Mouse (Mus musculus): ENCODE measurements around the gene Dll4. TPM values are rescaled to one million over a fixed set of nuclear protein-coding genes. Genes with fewer than 3 reads are reported as not detected.

The Dll4 gene
- total RNA-seq, 2 experiments from 2014 or later = 2.3 to 2.4 TPM

GRCm38 (mm10) chr2:119312380-119312958, 13.1 kb upstream of the Dll4 start:
- intact Hi-C loops (cut with DNase I) = no loop called here
- no peak for DNase-seq (ENCODE audit: extremely low spot score in 1 of 2, low spot score in 2 of 2)
- no peak for TF ChIP-seq CTCF (IDR thresholded peaks at IDR 0.05)
- Histone ChIP-seq H3K4me3 (no peak overlapping the region), H3K27ac (no peak overlapping the region)

GRCm38 (mm10) chr2:119313780-119314479, 11.7 kb upstream of the Dll4 start:
- no peak overlapping the region for H3K27ac ChIP-seq
- no peak for DNase-seq (ENCODE audit: extremely low spot score in 1 of 2, low spot score in 2 of 2)
- TF ChIP-seq CTCF (IDR thresholded peaks at IDR 0.05) = no peak
- intact Hi-C loops (cut with DNase I) = no loop called here
- H3K4me3 ChIP-seq = no peak overlapping the region

- no peak overlapping the region for H3K27ac ChIP-seq
- no peak for TF ChIP-seq CTCF (IDR thresholded peaks at IDR 0.05)
- intact Hi-C loops (cut with DNase I) = no loop called here
- no peak overlapping the region for H3K4me3 ChIP-seq
- DNase-seq (ENCODE audit: extremely low spot score in 1 of 2, low spot score in 2 of 2) = no peak
Measured at GRCm38 (mm10) chr2:119314742-119315310, 10.8 kb upstream of the Dll4 start.

DNA sequence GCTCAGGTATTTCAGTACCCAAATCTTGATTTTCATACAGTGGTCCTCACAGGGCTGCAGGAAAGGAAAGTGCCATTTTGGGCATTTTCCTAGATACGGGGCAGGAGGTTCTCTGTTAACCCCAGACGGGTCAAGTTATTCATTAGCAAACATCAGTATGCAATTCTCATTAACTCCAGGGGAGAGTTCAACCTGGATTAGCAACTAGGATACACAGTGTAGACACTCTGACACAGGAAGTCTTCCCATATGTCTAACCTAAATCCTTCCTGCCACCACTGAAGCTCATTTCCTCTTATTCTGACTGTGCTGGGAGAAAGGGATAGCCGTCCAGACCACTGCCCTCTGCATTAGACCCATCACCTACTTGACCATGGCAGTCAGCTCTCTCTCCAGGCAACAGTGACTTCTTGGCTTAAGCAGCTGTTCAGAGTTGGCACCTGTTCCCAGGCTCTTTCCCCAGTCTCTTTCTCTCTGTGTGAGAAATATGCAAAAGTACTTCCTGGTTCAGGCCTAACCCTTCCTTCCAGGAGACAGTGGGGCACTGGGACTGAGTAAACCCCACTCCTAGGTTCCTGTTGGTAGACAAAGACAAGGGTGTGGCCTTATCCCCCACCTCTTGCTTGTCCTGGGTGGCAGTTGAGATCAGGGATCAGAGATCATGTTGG, 7.4 kb upstream of the Dll4 start:
- intact Hi-C loops (cut with DNase I) = no loop called here
- no peak for TF ChIP-seq CTCF (IDR thresholded peaks at IDR 0.05)
- H3K27ac ChIP-seq = no peak overlapping the region
- no peak overlapping the region for H3K4me3 ChIP-seq
- DNase-seq (ENCODE audit: extremely low spot score in 1 of 2, low spot score in 2 of 2) = no peak

- no peak for TF ChIP-seq CTCF (IDR thresholded peaks at IDR 0.05)
- Histone ChIP-seq H3K27ac (no peak overlapping the region), H3K4me3 (no peak overlapping the region)
- intact Hi-C loops (cut with DNase I) = no loop called here
- no peak for DNase-seq (ENCODE audit: extremely low spot score in 1 of 2, low spot score in 2 of 2)
Measured at GRCm38 (mm10) chr2:119320571-119320970, 5.0 kb upstream of the Dll4 start.

DNA sequence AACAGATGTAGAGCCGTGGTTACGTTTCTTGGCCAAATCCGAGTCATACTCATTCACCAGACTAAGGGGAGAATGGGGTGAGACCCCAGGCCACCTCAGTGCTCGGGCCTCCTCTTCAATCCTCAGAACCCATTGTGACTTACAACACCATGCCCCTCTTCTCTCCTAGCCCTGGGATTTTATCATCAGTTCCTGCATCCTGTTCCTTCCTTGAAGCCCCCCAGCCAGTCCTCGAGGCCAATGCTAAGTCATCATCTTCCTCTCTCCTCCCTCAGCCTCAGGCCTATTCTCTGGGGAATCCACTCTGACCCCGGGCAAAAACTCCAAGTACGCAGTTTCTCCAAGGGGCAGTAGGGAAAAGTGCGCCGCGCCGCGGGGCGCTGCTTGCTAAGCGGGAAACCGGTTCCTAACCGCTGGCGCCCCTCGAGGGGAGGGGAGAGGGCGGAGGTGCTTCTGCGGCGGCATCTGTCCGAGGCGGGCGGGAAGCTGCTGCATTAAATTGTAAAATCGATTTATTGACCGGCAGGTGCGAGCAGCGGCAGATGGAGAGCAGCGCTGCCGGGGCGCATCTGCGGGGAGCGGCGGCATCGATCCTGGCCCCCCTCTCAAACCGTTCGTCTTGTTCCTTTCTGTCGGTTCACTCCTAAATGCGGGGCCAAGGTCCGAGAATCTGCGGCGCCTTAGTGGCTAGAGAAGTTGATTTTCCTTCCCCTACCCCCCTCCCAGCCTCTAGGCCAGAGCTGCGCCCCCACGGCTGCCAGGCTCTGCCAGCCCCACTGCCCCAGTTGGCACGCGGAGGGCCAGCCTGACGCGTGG, 3.6 kb upstream of the Dll4 start:
- intact Hi-C loops (cut with DNase I) = no loop called here
- peak overlapping the region; percentile 34 for H3K4me3 ChIP-seq
- H3K27ac ChIP-seq = no peak overlapping the region
- DNase-seq (ENCODE audit: extremely low spot score in 1 of 2, low spot score in 2 of 2) = no peak
- no peak for TF ChIP-seq CTCF (IDR thresholded peaks at IDR 0.05)

DNA sequence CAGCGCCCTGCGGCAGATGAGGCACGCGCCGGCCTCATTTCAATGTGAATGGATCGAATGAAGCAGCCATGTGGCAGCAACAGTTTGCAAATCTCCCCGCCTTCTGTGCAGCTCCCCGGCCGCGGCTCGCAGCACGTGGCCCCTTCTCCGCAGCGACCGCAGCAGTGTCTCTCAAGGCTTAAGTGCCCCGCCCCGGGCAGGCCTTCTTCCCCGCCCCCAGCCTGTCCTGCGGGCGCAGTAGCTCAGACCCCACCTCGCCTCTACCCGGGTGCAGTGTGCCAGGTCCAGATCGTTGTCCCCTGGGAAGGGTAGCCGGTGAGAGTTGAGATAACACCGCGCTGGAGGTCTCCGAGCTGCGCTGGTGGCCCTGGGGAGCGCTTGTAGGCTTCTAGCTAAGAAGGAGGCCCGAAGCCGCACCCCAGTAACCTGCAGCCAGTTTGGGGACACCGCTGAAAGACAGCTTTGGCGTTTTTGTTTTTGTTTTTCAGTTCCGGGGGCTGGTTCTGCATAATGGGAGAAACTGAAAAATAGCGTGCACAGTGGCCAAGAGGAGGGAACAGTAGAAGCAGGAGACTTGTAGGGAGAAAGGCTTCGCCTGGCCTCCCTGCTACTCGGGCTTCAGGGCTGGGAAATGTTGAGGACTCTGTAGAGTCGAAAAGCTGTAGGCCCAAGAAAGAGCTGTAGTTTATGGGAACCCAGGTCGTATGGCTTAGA, 2.8 kb upstream of the Dll4 start:
- intact Hi-C loops (cut with DNase I) = no loop called here
- no peak overlapping the region for H3K27ac ChIP-seq
- TF ChIP-seq CTCF (IDR thresholded peaks at IDR 0.05) = no peak
- peak overlapping the region; percentile 34 for H3K4me3 ChIP-seq
- DNase-seq (ENCODE audit: extremely low spot score in 1 of 2, low spot score in 2 of 2) = peak; percentile 58

DNA sequence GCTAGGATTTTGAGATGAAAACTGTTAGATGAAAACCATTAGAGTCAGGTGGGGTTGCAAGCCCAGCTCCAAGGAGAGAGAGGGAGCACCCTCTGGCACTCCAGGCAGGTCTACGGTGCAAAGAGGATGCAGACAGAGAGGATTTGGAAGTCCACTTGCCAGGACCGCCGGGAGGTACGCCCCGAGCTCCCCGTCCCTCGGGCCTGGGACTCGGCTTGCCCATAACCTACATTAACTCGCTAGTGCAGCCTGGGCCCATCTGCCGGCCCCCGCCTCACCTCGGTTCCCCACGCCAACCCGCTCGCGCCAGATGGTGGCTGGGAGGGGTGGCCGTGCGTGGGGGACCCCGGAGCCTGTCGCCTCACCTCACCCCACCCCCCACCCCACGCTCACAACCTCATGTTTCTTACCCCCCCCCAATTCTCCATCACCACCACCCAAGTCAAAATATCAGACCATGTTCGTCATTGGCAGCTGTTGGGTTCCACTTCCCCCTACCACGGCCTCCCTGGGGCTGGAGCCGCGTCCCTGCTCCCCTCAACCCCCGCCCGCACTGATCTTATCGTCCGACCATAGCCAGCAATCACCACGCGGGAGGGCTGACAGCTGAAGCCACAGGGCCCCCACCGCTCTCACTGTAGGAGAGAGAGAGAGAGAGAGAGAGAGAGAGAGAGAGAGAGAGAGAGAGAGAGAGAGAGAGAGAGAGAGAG, 1.6 kb upstream of the Dll4 start:
- Histone ChIP-seq H3K4me3 (no peak overlapping the region), H3K27ac (no peak overlapping the region)
- DNase-seq (ENCODE audit: extremely low spot score in 1 of 2, low spot score in 2 of 2) = no peak
- TF ChIP-seq CTCF (IDR thresholded peaks at IDR 0.05) = no peak
- intact Hi-C loops (cut with DNase I) = no loop called here

- DNase-seq (ENCODE audit: extremely low spot score in 1 of 2, low spot score in 2 of 2) = no peak
- no peak for TF ChIP-seq CTCF (IDR thresholded peaks at IDR 0.05)
- Histone ChIP-seq H3K4me3 (peak overlapping the region; percentile 50), H3K27ac (no peak overlapping the region)
- intact Hi-C loops (cut with DNase I) = no loop called here
Measured at GRCm38 (mm10) chr2:119324576-119325318, 837 bp upstream of the Dll4 start.

All from left cerebral cortex, adult 2 months (tissue).